Mouse (Mus musculus) myocyte (in vitro differentiated cells): ENCODE data around the gene Kif1b.

Source experiments
- E2F4 ChIP-seq: IDR thresholded peaks from one replicate; pipeline ENCODE4 v1.6.1; 2011; ENCODE audit warnings: mild to moderate bottlenecking, control low read depth, moderate library complexity; ENCODE audit not compliant: insufficient read depth
- MAX ChIP-seq: IDR thresholded peaks from one replicate; pipeline ENCODE4 v1.6.1; 2011; ENCODE audit warnings: low read depth, mild to moderate bottlenecking, control low read depth
- MYOD1 ChIP-seq, 3 experiments: IDR thresholded peaks; one replicate each; pipeline ENCODE4 v1.6.1; 2011; ENCODE audit warnings: control low read depth in 2 of 3, low read depth in 2 of 3, mild to moderate bottlenecking in 2 of 3, moderate library complexity in 1 of 3; ENCODE audit not compliant: insufficient read length in 2 of 3, control insufficient read depth in 1 of 3
- POLR2A ChIP-seq: IDR thresholded peaks from one replicate; pipeline ENCODE4 v1.6.1; 2011; ENCODE audit warnings: low read depth, mild to moderate bottlenecking, control low read depth, moderate library complexity; ENCODE audit not compliant: insufficient read length
- REST ChIP-seq: IDR thresholded peaks from one replicate; pipeline ENCODE4 v1.6.1; 2011; ENCODE audit warnings: mild to moderate bottlenecking, control low read depth, moderate library complexity; ENCODE audit not compliant: insufficient read depth, insufficient read length
- TCF12 ChIP-seq: IDR thresholded peaks from one replicate; pipeline ENCODE4 v1.6.1; 2011; ENCODE audit warnings: mild to moderate bottlenecking, control low read depth; ENCODE audit not compliant: poor library complexity, insufficient read depth, severe bottlenecking
- USF1 ChIP-seq: IDR thresholded peaks from one replicate; pipeline ENCODE4 v1.6.1; 2011; ENCODE audit warnings: low read depth, mild to moderate bottlenecking, control low read depth, moderate library complexity

GRCm38 (mm10) chr4:149304466-149304865 is 3.0 kb downstream of the Kif1b start:
- TF ChIP-seq MAX (no peak), POLR2A (no peak), E2F4 (no peak), USF1 (no peak), TCF12 (no peak), MYOD1 (IDR thresholded peaks at IDR 0.05; ENCODE audit: control insufficient read depth in 1 of 3, insufficient read length in 2 of 3, low read depth in 2 of 3) (no peak), REST (no peak)
